Mouse (Mus musculus) hindbrain, embryonic 11.5 days (tissue): ENCODE measurements at regions not wholly inside any gene's neighbourhood (a gene's known extent, or its start where the extent isn't known, plus 50 kb on each side); places are given as distances from the start of the nearest gene placed in this dataset.

ENCODE experiments used
- ATAC-seq: fragments of 200-750 bp; cut with Nextera tagmentation; 2 replicates; pipeline ENCODE4 v1.8.0; 2017; ENCODE audit warnings: mild to moderate bottlenecking, moderate TSS enrichment, moderate library complexity; ENCODE audit not compliant: low FRiP score
- DNase-seq: peaks from one replicate; pipeline ENCODE4 v3.0.0-alpha.2; 2015; ENCODE audit warnings: low spot score
- H3K27ac ChIP-seq: fragments of 300-500 bp; sonication (generic); 2 replicates; pipeline ENCODE4 v1.5.1; 2014; ENCODE audit warnings: mild to moderate bottlenecking, low read depth, low read length
- H3K27me3 ChIP-seq: fragments of 300-500 bp; sonication (generic); 2 replicates; pipeline ENCODE4 v1.6.1; 2014; ENCODE audit warnings: mild to moderate bottlenecking, low read length, moderate library complexity, mixed read lengths; ENCODE audit not compliant: control insufficient read depth, insufficient read depth
- H3K36me3 ChIP-seq: fragments of 300-500 bp; sonication (generic); 2 replicates; pipeline ENCODE4 v1.6.1; 2014; ENCODE audit warnings: mild to moderate bottlenecking, low read length, moderate library complexity, mixed read lengths; ENCODE audit not compliant: control insufficient read depth, insufficient read depth
- H3K4me1 ChIP-seq: fragments of 300-500 bp; sonication (generic); replicated peaks from 2 replicates; pipeline ENCODE4 v1.6.1; 2014; ENCODE audit warnings: low read length, mixed read lengths; ENCODE audit not compliant: control insufficient read depth, insufficient read depth
- H3K4me2 ChIP-seq: fragments of 300-500 bp; sonication (generic); replicated peaks from 2 replicates; pipeline ENCODE4 v1.6.1; 2014; ENCODE audit warnings: mild to moderate bottlenecking, low read depth, low read length
- H3K4me3 ChIP-seq: fragments of 300-500 bp; sonication (generic); 2 replicates; pipeline ENCODE4 v1.5.1; 2014; ENCODE audit warnings: low read depth, low read length
- H3K9ac ChIP-seq: fragments of 300-500 bp; sonication (generic); 2 replicates; pipeline ENCODE4 v1.6.1; 2014; ENCODE audit warnings: low read depth, low read length
- H3K9me3 ChIP-seq: fragments of 300-500 bp; sonication (generic); 2 replicates; pipeline ENCODE4 v1.6.1; 2016; ENCODE audit warnings: low read length; ENCODE audit not compliant: control insufficient read depth
- WGBS: fragments of 180-500 bp; shearing (Covaris S2); extraction: QIAGEN DNeasy Blood & Tissue Kit; methylation state at CpG from one replicate; pipeline ENCODE4 v1.1.7; 2014; 5-methylcytosine and 5-hydroxymethylcytosine counted together

- DNase-seq (no peak), ATAC-seq (no peak)
- Histone ChIP-seq H3K9me3 (no peaks in the 10 kb centered on the region), H3K27ac (no peak overlapping the region), H3K4me2 (no peak overlapping the region), H3K4me3 (no peak overlapping the region), H3K9ac (no peak overlapping the region), H3K36me3 (no peaks in the 10 kb centered on the region), H3K27me3 (no peaks in the 10 kb centered on the region), H3K4me1 (no peaks in the 10 kb centered on the region)
- 70% methylated on average over 15 of the region's 15 CpGs for WGBS
Measured at GRCm38 (mm10) chr8:116384418-116385089, 120.2 kb upstream of the Dynlrb2 start.

GRCm38 (mm10) chr8:116383495-116384417 lies 121.0 kb upstream of the Dynlrb2 start:
- Histone ChIP-seq H3K4me3 (no peak overlapping the region), H3K9me3 (no peaks in the 10 kb centered on the region), H3K27ac (no peak overlapping the region), H3K27me3 (no peaks in the 10 kb centered on the region), H3K4me2 (no peak overlapping the region), H3K9ac (no peak overlapping the region), H3K36me3 (no peaks in the 10 kb centered on the region), H3K4me1 (no peaks in the 10 kb centered on the region)
- DNase-seq (peak; percentile 31), ATAC-seq (peak; percentile 38; the same call in 1 of the 2 replicates)
- WGBS: 39% methylated on average over 13 of the region's 14 CpGs

DNA sequence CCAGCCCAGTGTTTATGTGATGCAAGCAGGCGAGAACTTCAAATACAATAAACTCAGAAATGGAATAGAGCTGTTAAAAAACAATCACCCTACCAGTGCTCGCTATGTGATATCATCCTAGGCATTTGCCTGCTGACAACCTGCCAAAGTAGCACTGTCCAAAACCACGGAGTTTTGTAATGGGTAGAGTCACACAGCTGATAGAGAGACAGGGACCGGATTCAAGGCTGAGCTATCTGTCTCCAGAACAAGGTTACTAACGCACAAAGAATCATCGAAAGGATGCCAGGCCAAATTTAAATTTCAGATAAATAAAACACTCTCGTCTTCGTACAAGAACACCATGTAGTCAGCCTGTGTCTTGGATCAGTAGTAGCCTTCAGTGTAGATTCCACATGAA lies 121.7 kb upstream of the Dynlrb2 start:
- H3K9me3 ChIP-seq: no peaks in the 10 kb centered on the region
- H3K36me3 ChIP-seq: no peaks in the 10 kb centered on the region
- DNase-seq (no peak), ATAC-seq (no peak)
- H3K4me2 ChIP-seq: no peak overlapping the region
- 85% methylated on average over 8 of the region's 8 CpGs for WGBS
- no peak overlapping the region for H3K4me3 ChIP-seq
- no peak overlapping the region for H3K27ac ChIP-seq
- H3K9ac ChIP-seq: no peak overlapping the region
- H3K4me1 ChIP-seq: no peaks in the 10 kb centered on the region
- H3K27me3 ChIP-seq: no peaks in the 10 kb centered on the region

GRCm38 (mm10) chr8:116380601-116381000 lies 124.2 kb upstream of the Dynlrb2 start:
- DNase-seq: no peak
- no peaks in the 10 kb centered on the region for H3K36me3 ChIP-seq

DNA sequence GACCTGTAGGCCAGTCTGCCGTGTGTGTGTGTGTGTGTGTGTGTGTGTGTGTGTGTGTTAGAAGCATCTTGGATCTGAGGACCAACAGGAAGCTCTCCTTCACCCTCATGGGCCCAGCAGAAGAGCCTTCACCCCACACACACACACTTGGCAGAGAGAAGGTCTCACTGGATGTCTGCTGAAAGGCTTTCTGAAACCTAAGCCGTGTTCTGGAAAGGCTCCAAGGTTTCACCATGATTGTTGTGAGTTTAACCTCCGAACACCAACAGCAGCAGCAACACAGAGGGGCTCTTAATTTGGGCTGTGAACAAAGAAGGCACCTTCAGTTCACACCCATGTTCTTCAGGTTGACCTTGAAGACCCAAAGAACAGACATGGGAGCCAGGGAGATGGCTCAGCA lies 124.9 kb upstream of the Dynlrb2 start:
- Histone ChIP-seq H3K27ac (no peak overlapping the region), H3K27me3 (no peaks in the 10 kb centered on the region), H3K4me2 (no peak overlapping the region), H3K36me3 (no peaks in the 10 kb centered on the region), H3K9me3 (no peaks in the 10 kb centered on the region), H3K4me3 (no peak overlapping the region), H3K9ac (no peak overlapping the region), H3K4me1 (no peaks in the 10 kb centered on the region)
- 83% methylated on average over 3 of the region's 3 CpGs for WGBS
- DNase-seq: no peak
- no peak for ATAC-seq

More at GRCm38 (mm10) chr8:116380601-116381000, 124.2 kb upstream of the Dynlrb2 start:
- no peaks in the 10 kb centered on the region for H3K4me1 ChIP-seq
- H3K9ac ChIP-seq: no peak overlapping the region
- no peaks in the 10 kb centered on the region for H3K9me3 ChIP-seq
- H3K4me2 ChIP-seq: no peak overlapping the region
- no peak for ATAC-seq
- no peak overlapping the region for H3K27ac ChIP-seq
- 93% methylated on average over 4 of the region's 4 CpGs for WGBS
- no peak overlapping the region for H3K4me3 ChIP-seq
- H3K27me3 ChIP-seq: no peaks in the 10 kb centered on the region

DNA sequence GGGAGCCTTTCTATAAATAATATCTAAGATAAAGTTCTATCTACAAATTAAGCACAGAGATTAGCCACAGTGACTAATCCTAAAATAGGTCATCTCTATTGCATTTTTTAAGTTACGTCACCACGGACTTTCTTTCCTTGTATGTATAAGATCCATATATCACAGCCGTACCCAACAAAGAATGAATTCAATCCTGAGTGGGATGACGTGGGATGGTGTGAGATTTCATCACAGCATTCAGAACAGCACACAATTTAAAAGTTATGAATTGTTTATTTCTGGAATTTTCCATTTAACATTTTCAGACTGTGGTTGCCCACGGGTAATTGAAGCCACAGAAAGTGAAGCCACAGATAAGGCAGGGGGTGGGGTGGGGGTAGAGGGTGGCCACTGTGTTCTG lies 129.0 kb upstream of the Dynlrb2 start:
- no peak overlapping the region for H3K27ac ChIP-seq
- ATAC-seq (no peak), DNase-seq (no peak)
- H3K9me3 ChIP-seq: no peaks in the 10 kb centered on the region
- no peaks in the 10 kb centered on the region for H3K36me3 ChIP-seq
- no peaks in the 10 kb centered on the region for H3K4me1 ChIP-seq
- H3K4me3 ChIP-seq: no peak overlapping the region
- 91% methylated on average over 5 of the region's 5 CpGs for WGBS
- H3K9ac ChIP-seq: no peak overlapping the region
- H3K4me2 ChIP-seq: no peak overlapping the region
- no peaks in the 10 kb centered on the region for H3K27me3 ChIP-seq

DNA sequence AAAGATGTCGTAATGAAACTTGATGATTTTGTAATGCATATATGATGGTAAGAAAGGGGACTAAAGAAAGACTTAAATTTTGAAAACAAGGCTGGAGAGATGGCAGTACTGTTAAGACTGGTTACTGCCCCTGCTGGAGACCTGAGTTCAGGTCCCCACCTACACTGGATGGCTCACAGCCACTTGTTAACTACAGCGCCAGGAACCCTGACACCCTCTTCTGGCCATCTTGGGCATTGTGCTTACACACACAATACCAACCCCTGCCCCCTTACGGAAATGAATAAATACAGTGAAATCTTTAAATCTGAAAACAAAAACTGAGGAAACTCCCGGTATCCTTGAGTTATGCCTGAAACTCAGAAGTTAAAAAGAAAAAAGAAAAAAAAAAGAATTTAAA lies 131.7 kb upstream of the Dynlrb2 start:
- WGBS: 86% methylated on average over 4 of the region's 4 CpGs
- Histone ChIP-seq H3K9ac (no peak overlapping the region), H3K27me3 (no peaks in the 10 kb centered on the region), H3K4me1 (no peaks in the 10 kb centered on the region), H3K4me2 (no peak overlapping the region), H3K9me3 (no peaks in the 10 kb centered on the region), H3K4me3 (no peak overlapping the region), H3K36me3 (no peaks in the 10 kb centered on the region), H3K27ac (no peak overlapping the region)
- DNase-seq (no peak), ATAC-seq (no peak)

DNA sequence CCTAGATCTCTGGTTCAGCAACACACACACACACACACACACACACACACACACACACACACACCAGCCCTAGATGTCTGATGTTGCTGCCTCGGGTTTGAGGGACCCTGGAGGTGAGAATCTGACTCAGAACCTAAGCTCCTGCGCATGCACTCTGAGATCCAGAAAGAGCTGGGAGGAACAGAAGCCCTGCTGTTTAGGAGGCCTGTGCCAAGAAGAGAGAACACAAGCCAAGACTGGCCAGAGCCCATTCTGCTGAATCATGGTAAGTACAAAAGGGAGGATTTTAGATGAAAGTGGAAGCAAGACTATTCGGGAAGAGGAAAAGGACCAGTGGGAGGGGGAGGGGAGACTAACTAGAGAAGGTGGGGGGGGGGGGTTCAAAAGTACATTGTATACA lies 132.2 kb upstream of the Dynlrb2 start:
- 56% methylated on average over 3 of the region's 3 CpGs for WGBS
- Histone ChIP-seq H3K4me3 (no peak overlapping the region), H3K36me3 (no peaks in the 10 kb centered on the region), H3K9me3 (no peaks in the 10 kb centered on the region), H3K4me2 (no peak overlapping the region), H3K4me1 (no peaks in the 10 kb centered on the region), H3K27ac (no peak overlapping the region), H3K27me3 (no peaks in the 10 kb centered on the region), H3K9ac (no peak overlapping the region)
- ATAC-seq (no peak), DNase-seq (no peak)

GRCm38 (mm10) chr8:116372056-116372455 lies 132.7 kb upstream of the Dynlrb2 start:
- DNase-seq: no peak

More at GRCm38 (mm10) chr8:116372056-116372455, 132.7 kb upstream of the Dynlrb2 start:
- H3K4me1 ChIP-seq: no peaks in the 10 kb centered on the region
- no peak overlapping the region for H3K4me2 ChIP-seq
- no peaks in the 10 kb centered on the region for H3K9me3 ChIP-seq
- H3K4me3 ChIP-seq: no peak overlapping the region
- no peaks in the 10 kb centered on the region for H3K36me3 ChIP-seq
- H3K9ac ChIP-seq: no peak overlapping the region
- no peak for ATAC-seq
- H3K27ac ChIP-seq: no peak overlapping the region
- no peaks in the 10 kb centered on the region for H3K27me3 ChIP-seq
- 80% methylated on average over 9 of the region's 9 CpGs for WGBS
